Mouse (Mus musculus): ENCODE data around the gene Tent5b.

- TF ChIP-seq CTCF (IDR thresholded peaks at IDR 0.05; ENCODE audit: control insufficient read depth, insufficient read depth, insufficient read length) = no peak
- TF ChIP-seq USF1 (IDR thresholded peaks at IDR 0.05; ENCODE audit: low read depth) = no peak
- no peak for TF ChIP-seq CEBPB (IDR thresholded peaks at IDR 0.05; ENCODE audit: low read depth)
- TF ChIP-seq MYOG (IDR thresholded peaks at IDR 0.05; ENCODE audit: control insufficient read depth, extremely low read depth, insufficient read length) = no peak
- no peak for TF ChIP-seq MAX (IDR thresholded peaks at IDR 0.05)
- TF ChIP-seq FOSL1 (IDR thresholded peaks at IDR 0.05; ENCODE audit: insufficient read depth, low read length, poor library complexity, severe bottlenecking) = no peak
- no peak for TF ChIP-seq MYOD1 (IDR thresholded peaks at IDR 0.05; ENCODE audit: control insufficient read depth, insufficient read length, low read depth)
These were observed 32.0 kb upstream of the Tent5b start for GRCm38 (mm10) chr4:133447967-133448366.

Data from C2C12 (cell line).